Mouse (Mus musculus): ENCODE data around the gene Osr1. TPM values are rescaled to one million over a fixed set of nuclear protein-coding genes. Genes with fewer than 3 reads are reported as not detected.

The Osr1 gene
- total RNA-seq, 2 experiments from 2014 or later = 3.6 to 4.4 TPM

- intact Hi-C loops (cut with DNase I; ENCODE audit: low total_unique reads) = no loop called here
- DNase-seq = no peak
Observed at GRCm38 (mm10) chr12:9583380-9583779, 13.5 kb downstream of the Osr1 start.

GRCm38 (mm10) chr12:9584366-9585084, 14.6 kb downstream of the Osr1 start:
- intact Hi-C loops (cut with DNase I; ENCODE audit: low total_unique reads) = no loop called here
- DNase-seq = peak; percentile 84

- intact Hi-C loops (cut with DNase I; ENCODE audit: low total_unique reads) = no loop called here
- DNase-seq = no peak
Observed at GRCm38 (mm10) chr12:9585085-9585453, 15.2 kb downstream of the Osr1 start.

GRCm38 (mm10) chr12:9587732-9588131, 17.8 kb downstream of the Osr1 start:
- no peak for DNase-seq
- intact Hi-C loops (cut with DNase I; ENCODE audit: low total_unique reads) = no loop called here

- intact Hi-C loops (cut with DNase I; ENCODE audit: low total_unique reads) = no loop called here
- DNase-seq = no peak
Observed at GRCm38 (mm10) chr12:9589561-9590134, 19.7 kb downstream of the Osr1 start.

- no peak for DNase-seq
- intact Hi-C loops (cut with DNase I; ENCODE audit: low total_unique reads) = no loop called here
Observed at GRCm38 (mm10) chr12:9591141-9591540, 21.2 kb downstream of the Osr1 start.

GRCm38 (mm10) chr12:9598219-9598618, 28.3 kb downstream of the Osr1 start:
- intact Hi-C loops (cut with DNase I; ENCODE audit: low total_unique reads) = no loop called here
- DNase-seq = no peak

Measured in gastrocnemius, postnatal 14 days (tissue).